Mouse (Mus musculus) heart, embryonic 13.5 days (tissue): Measurements from ENCODE around the gene Lrrc8c. TPM values are rescaled to one million over a fixed set of nuclear protein-coding genes. Genes with fewer than 3 reads are reported as not detected.
"Not testable (repeated sequence)": the region's sequence is repeated elsewhere in the genome, so short reads cannot be mapped to it uniquely, and the experiment has no call there.

Experiments
- ATAC-seq: fragments of 200-750 bp; cut with Nextera tagmentation; 2 replicates; pipeline ENCODE4 v1.8.0; 2017; ENCODE audit warnings: moderate TSS enrichment; ENCODE audit not compliant: insufficient number of reproducible peaks, low FRiP score, low TSS enrichment; ENCODE audit errors: extremely low read depth
- H3K27ac ChIP-seq: fragments of 300-500 bp; sonication (generic); replicated peaks from 2 replicates; pipeline ENCODE4 v1.5.1; 2015; ENCODE audit warnings: moderate library complexity, mild to moderate bottlenecking, inconsistent platforms
- H3K27me3 ChIP-seq: fragments of 300-500 bp; sonication (generic); replicated peaks from 2 replicates; pipeline ENCODE4 v1.6.1; 2015; ENCODE audit warnings: mild to moderate bottlenecking, inconsistent platforms
- H3K36me3 ChIP-seq: fragments of 300-500 bp; sonication (generic); 2 replicates; pipeline ENCODE4 v1.6.1; 2015; ENCODE audit warnings: mild to moderate bottlenecking, inconsistent platforms
- H3K4me1 ChIP-seq: fragments of 300-500 bp; sonication (generic); 2 replicates; pipeline ENCODE4 v1.6.1; 2015; ENCODE audit warnings: inconsistent platforms
- H3K4me2 ChIP-seq: fragments of 300-500 bp; sonication (generic); 2 replicates; pipeline ENCODE4 v1.6.1; 2015; ENCODE audit warnings: inconsistent platforms, mild to moderate bottlenecking, moderate library complexity
- H3K4me3 ChIP-seq: fragments of 300-500 bp; sonication (generic); 2 replicates; pipeline ENCODE4 v1.5.1; 2015; ENCODE audit warnings: moderate library complexity, mild to moderate bottlenecking, inconsistent platforms
- H3K9ac ChIP-seq: fragments of 300-500 bp; sonication (generic); 2 replicates; pipeline ENCODE4 v1.6.1; 2015; ENCODE audit warnings: inconsistent platforms, mild to moderate bottlenecking, moderate library complexity
- H3K9me3 ChIP-seq: fragments of 300-500 bp; sonication (generic); 2 replicates; pipeline ENCODE4 v1.6.1; 2016; ENCODE audit warnings: inconsistent platforms
- WGBS: fragments of 180-500 bp; shearing (Covaris S2); methylation state at CpG from one replicate; pipeline ENCODE4 v1.1.7; 2015; ENCODE audit warnings: mixed read lengths; 5-methylcytosine and 5-hydroxymethylcytosine counted together
- polyA plus RNA-seq: library from polyadenylated mRNA; unstranded; fragments of >200 nt; fragmentation: Nextera tagmentation; extraction: Ambion mirVana; gene quantifications from 2 replicates; pipeline ENCODE4 v1.2.1, GENCODE M21; 2015

Gene Lrrc8c
- polyA plus RNA-seq, 1 experiment from 2014 or later, result 18.3 TPM

DNA sequence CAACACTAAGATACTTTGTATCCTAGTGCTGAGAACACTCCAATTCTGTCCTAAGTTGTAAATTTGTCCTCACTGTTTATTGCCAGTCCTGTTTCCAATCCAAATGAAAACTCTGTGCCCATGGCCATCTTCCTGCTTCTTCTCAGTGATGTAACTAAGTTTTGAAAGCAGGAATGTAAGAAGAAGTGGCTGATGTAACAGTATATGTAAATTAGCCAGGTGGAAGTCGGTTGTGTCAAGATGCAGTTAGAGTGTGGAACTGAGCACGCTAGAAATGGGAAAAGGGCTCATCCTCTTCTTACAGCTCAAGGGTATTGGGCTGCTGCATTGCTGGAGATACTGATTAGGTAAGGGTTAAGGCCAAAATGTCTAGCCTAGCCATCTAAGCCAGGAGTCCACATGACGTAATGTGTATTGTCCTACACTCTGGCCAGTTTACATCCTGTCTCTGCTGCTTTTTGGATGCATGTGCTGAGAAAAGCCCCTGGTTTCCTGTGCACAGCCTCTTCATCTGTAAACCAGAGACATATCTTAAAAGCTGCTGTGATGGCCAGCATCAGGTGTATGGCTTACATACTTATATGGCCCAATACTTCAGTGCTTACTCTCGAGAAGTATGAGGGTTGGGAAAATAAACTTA is 104.0 kb downstream of the Lrrc8c start:
- ATAC-seq, result no peak
- WGBS, result 53% methylated on average over 4 of the region's 4 CpGs
- H3K27ac ChIP-seq, result peak overlapping the region; percentile 43; the same call in 1 of the 2 replicates

DNA sequence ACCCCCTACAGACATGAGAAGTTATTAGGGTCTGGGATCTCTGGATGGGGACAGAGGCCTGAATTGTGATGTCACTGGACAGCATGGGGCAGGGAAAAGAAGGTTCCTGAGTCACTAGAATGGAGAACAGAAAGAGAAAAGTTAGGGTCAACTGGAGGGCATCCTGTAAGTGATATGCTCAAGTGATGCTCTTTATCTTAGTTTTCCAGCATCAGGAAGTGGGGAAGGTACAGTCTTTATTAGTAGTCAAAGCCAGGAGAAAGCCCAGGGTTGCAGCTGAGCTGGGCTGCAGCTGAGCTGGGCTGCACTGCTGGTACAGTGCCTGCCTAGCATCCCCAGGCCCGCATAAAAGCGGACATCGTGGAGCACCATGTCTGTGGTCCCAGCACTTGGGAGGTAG is 105.1 kb downstream of the Lrrc8c start:
- 93% methylated on average over 3 of the region's 3 CpGs for WGBS
- no peak for ATAC-seq

More for the DNA sequence above, 104.0 kb downstream of the Lrrc8c start:
- Histone ChIP-seq H3K27me3 (no peaks in the 10 kb centered on the region), H3K36me3 (no peaks in the 10 kb centered on the region), H3K9ac (no peak overlapping the region), H3K4me3 (no peak overlapping the region), H3K9me3 (no peaks in the 10 kb centered on the region), H3K4me1 (peaks cover 32% of the 10 kb centered on the region), H3K4me2 (no peak overlapping the region)

DNA sequence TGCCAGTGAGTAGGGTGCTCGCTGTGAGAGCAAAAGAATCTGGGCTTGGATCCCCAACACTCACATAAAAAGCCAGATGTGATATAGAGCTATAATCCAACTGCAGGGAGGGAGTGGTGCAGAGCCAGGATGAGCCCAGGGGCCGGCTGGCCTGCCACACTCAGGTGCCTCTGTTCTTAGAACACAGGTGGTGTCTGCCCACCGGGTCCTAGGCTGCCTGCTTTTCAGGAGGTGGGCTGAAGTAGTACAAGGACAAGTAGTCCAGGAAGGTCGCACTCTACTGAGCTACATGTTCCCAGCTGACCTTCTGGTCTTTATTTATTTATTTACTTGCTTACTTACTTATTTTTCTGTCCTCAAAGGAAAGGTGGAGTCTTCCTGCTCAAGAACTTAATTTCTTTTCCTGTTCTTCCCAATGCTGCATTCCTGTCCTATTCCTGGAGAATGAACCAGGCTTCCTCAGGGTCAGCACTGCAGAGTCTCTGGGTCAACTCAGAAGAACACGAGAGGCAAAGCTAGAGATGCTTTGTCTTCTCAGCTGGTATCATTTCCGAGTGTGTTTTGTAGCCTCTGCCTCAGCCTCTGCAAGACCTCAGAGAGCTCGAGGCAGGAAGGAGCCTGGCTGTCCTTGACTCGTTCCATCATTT is 106.4 kb downstream of the Lrrc8c start:
- Histone ChIP-seq H3K36me3 (no peaks in the 10 kb centered on the region), H3K9me3 (no peaks in the 10 kb centered on the region), H3K4me3 (no peak overlapping the region), H3K4me1 (peaks cover 32% of the 10 kb centered on the region), H3K27me3 (no peaks in the 10 kb centered on the region), H3K4me2 (no peak overlapping the region), H3K27ac (peak overlapping the region; percentile 55), H3K9ac (no peak overlapping the region)
- no peak for ATAC-seq
- 55% methylated on average over 8 of the region's 8 CpGs for WGBS

More for the DNA sequence above, 105.1 kb downstream of the Lrrc8c start:
- H3K9me3 ChIP-seq, result no peaks in the 10 kb centered on the region
- H3K4me2 ChIP-seq, result no peak overlapping the region
- no peaks in the 10 kb centered on the region for H3K36me3 ChIP-seq
- H3K27me3 ChIP-seq, result no peaks in the 10 kb centered on the region
- H3K27ac ChIP-seq, result peak overlapping the region; percentile 43; the same call in 1 of the 2 replicates
- no peak overlapping the region for H3K4me3 ChIP-seq
- H3K4me1 ChIP-seq, result peaks cover 32% of the 10 kb centered on the region
- H3K9ac ChIP-seq, result no peak overlapping the region

- Histone ChIP-seq H3K9me3 (no peaks in the 10 kb centered on the region), H3K9ac (no peak overlapping the region), H3K4me3 (no peak overlapping the region), H3K4me1 (peaks cover 32% of the 10 kb centered on the region), H3K4me2 (no peak overlapping the region), H3K36me3 (no peaks in the 10 kb centered on the region), H3K27ac (peak overlapping the region; percentile 55), H3K27me3 (no peaks in the 10 kb centered on the region)
- no peak for ATAC-seq
- 52% methylated on average over 3 of the region's 3 CpGs for WGBS
These were observed 107.2 kb downstream of the Lrrc8c start for GRCm38 (mm10) chr5:105626355-105626754.

DNA sequence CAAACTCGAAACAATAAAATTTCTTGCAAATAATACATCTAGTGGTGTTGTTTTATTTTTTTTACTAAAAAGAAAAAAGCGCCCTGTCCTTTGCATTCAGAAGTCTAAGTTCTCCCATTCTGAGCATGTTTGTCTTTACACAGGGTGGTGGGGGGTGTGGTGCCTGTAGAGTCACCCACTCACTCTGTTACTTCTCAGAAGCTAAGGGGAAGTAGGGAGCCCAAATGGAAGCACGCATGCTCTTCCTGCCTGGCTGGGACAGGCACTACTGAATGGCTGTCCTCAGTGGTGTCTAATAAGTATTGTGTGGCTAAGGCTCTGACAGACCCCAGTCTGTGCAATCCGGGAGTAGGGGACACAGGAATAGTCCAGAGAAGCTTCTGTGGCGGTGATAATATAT is 107.9 kb downstream of the Lrrc8c start:
- no peak overlapping the region for H3K9ac ChIP-seq
- peaks cover 33% of the 10 kb centered on the region for H3K4me1 ChIP-seq
- no peak overlapping the region for H3K4me2 ChIP-seq
- H3K27me3 ChIP-seq, result no peaks in the 10 kb centered on the region
- H3K9me3 ChIP-seq, result no peaks in the 10 kb centered on the region
- no peak overlapping the region for H3K4me3 ChIP-seq
- ATAC-seq, result no peak
- no peak overlapping the region for H3K27ac ChIP-seq
- no peaks in the 10 kb centered on the region for H3K36me3 ChIP-seq
- WGBS, result 71% methylated on average over 5 of the region's 5 CpGs

GRCm38 (mm10) chr5:105629955-105630354 is 110.8 kb downstream of the Lrrc8c start:
- Histone ChIP-seq H3K27ac (no peak overlapping the region), H3K27me3 (no peaks in the 10 kb centered on the region), H3K4me2 (no peak overlapping the region), H3K9me3 (no peaks in the 10 kb centered on the region), H3K4me1 (peaks cover 20% of the 10 kb centered on the region), H3K4me3 (no peak overlapping the region), H3K9ac (no peak overlapping the region), H3K36me3 (no peaks in the 10 kb centered on the region)
- ATAC-seq, result no peak
- 63% methylated on average over 1 of the region's 1 CpGs for WGBS

DNA sequence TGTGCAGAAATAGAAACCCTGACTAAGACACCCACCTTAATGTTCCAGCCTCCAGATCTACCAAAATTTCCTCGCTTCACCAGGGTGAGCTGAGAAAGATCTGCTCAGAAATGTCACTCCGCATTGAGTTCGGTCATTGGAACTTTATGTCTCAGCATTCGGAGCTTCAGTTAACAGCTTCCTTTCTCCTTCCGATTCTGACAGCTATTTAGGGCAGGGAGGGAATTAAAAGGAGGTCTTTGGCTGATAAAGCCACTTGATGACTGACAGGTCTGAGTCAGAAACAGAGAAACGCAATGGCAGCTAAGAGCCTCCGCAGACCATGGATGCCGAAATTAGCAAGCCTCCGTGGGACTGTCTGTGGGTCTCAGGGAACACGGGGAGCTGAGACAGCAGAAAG is 112.9 kb downstream of the Lrrc8c start:
- Histone ChIP-seq H3K27me3 (no peaks in the 10 kb centered on the region), H3K4me2 (peak overlapping the region; percentile 60), H3K9ac (peak overlapping the region; percentile 56), H3K9me3 (no peaks in the 10 kb centered on the region), H3K4me1 (peaks cover 18% of the 10 kb centered on the region), H3K36me3 (no peaks in the 10 kb centered on the region), H3K4me3 (peak overlapping the region; percentile 13; the same call in 1 of the 2 replicates), H3K27ac (no peak overlapping the region)
- ATAC-seq, result no peak
- WGBS, result 31% methylated on average over 10 of the region's 10 CpGs

DNA sequence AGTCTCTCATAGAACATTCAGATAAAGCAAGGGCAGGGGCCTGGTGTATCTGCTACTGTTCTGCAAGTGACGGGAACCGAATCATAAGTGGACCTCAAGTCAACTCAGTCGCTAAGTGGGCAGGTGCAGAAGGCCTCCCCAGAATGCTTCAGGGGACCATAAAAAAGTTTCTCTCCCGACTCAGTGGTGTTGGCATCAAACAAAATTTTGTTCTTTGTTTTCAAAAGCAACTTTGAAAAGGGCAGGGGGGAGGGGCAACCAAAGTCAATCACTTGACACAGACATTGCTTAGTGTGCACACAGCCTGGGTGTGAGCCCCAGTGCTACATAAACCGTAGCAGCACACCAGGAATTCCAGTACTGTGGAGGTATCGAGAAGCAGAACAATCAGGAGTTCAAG is 116.4 kb downstream of the Lrrc8c start:
- Histone ChIP-seq H3K4me3 (no peak overlapping the region), H3K9me3 (no peaks in the 10 kb centered on the region), H3K36me3 (no peaks in the 10 kb centered on the region), H3K9ac (no peak overlapping the region), H3K27me3 (no peaks in the 10 kb centered on the region), H3K4me1 (peaks cover 19% of the 10 kb centered on the region), H3K4me2 (no peak overlapping the region), H3K27ac (no peak overlapping the region)
- 71% methylated on average over 6 of the region's 6 CpGs for WGBS
- ATAC-seq, result no peak

DNA sequence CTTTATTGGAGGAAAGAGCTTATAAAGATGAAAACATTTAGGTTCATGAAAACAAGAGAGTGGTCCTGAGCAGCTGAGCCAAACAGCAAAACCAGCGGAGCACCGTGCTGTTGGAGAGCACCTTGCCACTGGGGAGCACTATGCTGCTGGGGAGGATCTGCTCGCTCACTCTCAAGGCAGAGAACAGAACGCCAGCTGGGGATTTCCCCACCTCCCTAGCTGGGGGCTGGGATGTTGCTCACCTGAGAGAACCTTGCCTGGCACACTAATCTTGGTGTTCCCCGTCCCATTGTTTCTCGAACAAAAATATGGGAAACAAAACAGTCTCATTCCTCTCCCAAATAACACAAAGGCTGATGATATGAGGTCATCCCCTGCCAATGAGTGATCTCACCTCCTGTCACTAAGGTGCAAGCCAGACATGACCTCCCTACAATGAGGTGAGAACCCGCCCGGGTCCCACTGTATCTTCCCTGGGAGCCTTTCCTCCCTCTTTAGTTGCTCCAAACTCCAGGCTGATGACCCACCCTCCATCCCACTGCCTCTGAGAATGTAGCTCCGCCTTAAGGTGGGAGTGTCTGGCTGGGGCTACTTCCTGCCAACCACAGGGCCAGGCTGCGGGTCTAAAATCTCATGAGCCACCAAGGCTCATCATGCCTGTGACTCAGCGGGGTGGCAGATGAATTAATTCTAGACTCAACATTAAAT is 117.5 kb downstream of the Lrrc8c start:
- Histone ChIP-seq H3K9me3 (no peaks in the 10 kb centered on the region), H3K27me3 (no peaks in the 10 kb centered on the region), H3K36me3 (no peaks in the 10 kb centered on the region), H3K9ac (no peak overlapping the region), H3K4me1 (peaks cover 21% of the 10 kb centered on the region), H3K4me2 (no peak overlapping the region), H3K27ac (no peak overlapping the region), H3K4me3 (no peak overlapping the region)
- ATAC-seq, result no peak
- WGBS, result 60% methylated on average over 11 of the region's 11 CpGs

GRCm38 (mm10) chr5:105638266-105638665 is 119.1 kb downstream of the Lrrc8c start:
- not testable (repeated sequence) for H3K4me2 ChIP-seq, H3K4me3 ChIP-seq, H3K27ac ChIP-seq, H3K9ac ChIP-seq, ATAC-seq, H3K27me3 ChIP-seq, H3K9me3 ChIP-seq, H3K36me3 ChIP-seq
- H3K4me1 ChIP-seq, result peaks cover 13% of the 10 kb centered on the region; the same call in 1 of the 2 replicates
- WGBS, result 83% methylated on average over 2 of the region's 2 CpGs

DNA sequence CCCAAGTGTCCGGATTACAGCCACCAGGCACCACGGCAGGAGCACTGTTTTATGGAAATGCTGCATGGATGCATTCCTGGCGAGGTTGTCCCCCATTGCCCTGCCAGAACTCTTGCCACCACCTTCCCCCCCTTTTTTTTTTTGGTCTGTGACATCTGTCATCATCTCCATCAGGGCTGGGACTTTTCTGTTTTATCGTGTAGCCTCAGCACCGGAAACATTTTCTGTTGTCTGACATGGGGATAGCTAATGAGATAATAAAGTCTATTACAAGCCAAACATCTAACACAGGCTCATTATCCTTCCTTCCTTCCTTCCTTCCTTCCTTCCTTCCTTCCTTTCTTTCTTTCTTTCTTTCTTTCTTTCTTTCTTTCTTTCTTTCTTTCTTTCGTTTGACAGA is 119.7 kb downstream of the Lrrc8c start:
- ATAC-seq, result no peak

More for the DNA sequence above, 119.7 kb downstream of the Lrrc8c start:
- peaks cover 13% of the 10 kb centered on the region; the same call in 1 of the 2 replicates for H3K4me1 ChIP-seq
- H3K4me2 ChIP-seq, result no peak overlapping the region
- H3K27ac ChIP-seq, result no peak overlapping the region
- H3K27me3 ChIP-seq, result no peaks in the 10 kb centered on the region
- 79% methylated on average over 6 of the region's 6 CpGs for WGBS
- no peak overlapping the region for H3K4me3 ChIP-seq
- H3K36me3 ChIP-seq, result no peaks in the 10 kb centered on the region
- H3K9me3 ChIP-seq, result no peaks in the 10 kb centered on the region
- no peak overlapping the region for H3K9ac ChIP-seq
